Mouse (Mus musculus) ES-E14 (cell line): Measurements from ENCODE around the gene Tbc1d10b.

ENCODE experiments used
- CHD2 ChIP-seq: IDR thresholded peaks from 2 replicates; pipeline ENCODE4 v1.6.1; 2014; ENCODE audit warnings: mild to moderate bottlenecking, low read depth, low read length, inconsistent platforms
- HCFC1 ChIP-seq: IDR thresholded peaks from 2 replicates; pipeline ENCODE4 v1.6.1; 2012; ENCODE audit warnings: low read length, inconsistent platforms, borderline replicate concordance; ENCODE audit not compliant: insufficient read depth
- ZC3H11A ChIP-seq: IDR thresholded peaks from 2 replicates; pipeline ENCODE4 v1.6.1; 2012; ENCODE audit warnings: low read depth, mild to moderate bottlenecking, inconsistent platforms, low read length, borderline replicate concordance

GRCm38 (mm10) chr7:127162546-127162945 is 45.7 kb downstream of the Tbc1d10b start:
- TF ChIP-seq HCFC1 (no peak), CHD2 (no peak), ZC3H11A (no peak)
